Mouse (Mus musculus) layer of hippocampus, adult 8-10 months (tissue): Measurements from ENCODE around the gene Dgcr2. TPM values are rescaled to one million over a fixed set of nuclear protein-coding genes. Genes with fewer than 3 reads are reported as not detected.

Experiments used
- DNase-seq, 2 experiments: peaks; one replicate each; pipeline ENCODE4 v3.0.0; 2022; ENCODE audit warnings: low spot score in 2 of 2
- total RNA-seq, 4 experiments: library from RNA; stranded (reverse); gene quantifications; 2 replicates each; pipeline ENCODE4 v1.2.4; 2022

Gene Dgcr2
- total RNA-seq: 100 to 1,000 TPM in 3 of 4 experiments, 10 to 100 TPM in 1; 97.2 to 106 (median 103) TPM

DNA sequence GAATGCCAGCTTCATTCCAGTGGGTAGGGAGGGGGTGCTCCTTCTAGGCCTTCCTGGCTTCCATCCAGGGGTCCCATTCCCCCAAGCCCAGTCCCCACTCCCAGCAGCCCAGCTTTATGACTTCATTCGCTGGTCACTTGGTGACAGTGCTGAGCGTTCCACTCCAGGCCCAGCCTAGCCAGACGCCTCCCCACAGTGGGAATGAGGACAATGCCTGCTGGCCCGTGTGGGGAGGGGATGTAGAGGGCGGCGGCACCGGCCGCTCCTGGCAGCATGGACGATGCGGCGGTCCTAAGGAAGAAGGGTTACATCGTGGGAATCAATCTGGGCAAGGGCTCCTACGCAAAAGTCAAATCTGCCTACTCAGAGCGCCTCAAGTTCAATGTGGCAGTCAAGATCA lies at the start of gene Dgcr2, which contains the start of gene Tssk2:
Dgcr2 (minus strand) TSS at position 101 of the 400 bp plus-strand sequence.
Tssk2 (plus strand) TSS at position 176 of the 400 bp plus-strand sequence.
- no peak for DNase-seq

- DNase-seq: no peak
Measured at GRCm38 (mm10) chr16:17945081-17945831, 46.9 kb upstream of the Dgcr2 start.

DNA sequence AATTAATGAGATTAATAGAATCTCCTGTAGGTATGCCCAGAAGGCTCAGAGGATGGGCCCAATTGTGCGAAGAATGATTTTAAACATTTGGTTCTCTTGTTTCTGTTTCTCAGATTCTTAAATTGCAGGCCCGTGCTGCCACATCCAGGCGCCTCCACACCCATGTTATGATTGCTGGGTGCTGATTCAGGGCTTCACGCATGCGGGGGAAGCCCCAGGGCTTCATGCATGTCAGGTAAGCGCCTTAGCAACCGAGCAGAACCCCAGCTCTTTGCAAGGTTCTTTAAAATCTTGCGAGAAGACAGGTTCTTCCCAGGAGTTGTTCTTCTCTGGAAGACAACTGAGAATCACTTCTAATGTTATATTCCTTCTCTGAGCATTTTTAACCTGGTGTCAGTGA lies 45.1 kb upstream of the Dgcr2 start:
- DNase-seq: no peak

DNA sequence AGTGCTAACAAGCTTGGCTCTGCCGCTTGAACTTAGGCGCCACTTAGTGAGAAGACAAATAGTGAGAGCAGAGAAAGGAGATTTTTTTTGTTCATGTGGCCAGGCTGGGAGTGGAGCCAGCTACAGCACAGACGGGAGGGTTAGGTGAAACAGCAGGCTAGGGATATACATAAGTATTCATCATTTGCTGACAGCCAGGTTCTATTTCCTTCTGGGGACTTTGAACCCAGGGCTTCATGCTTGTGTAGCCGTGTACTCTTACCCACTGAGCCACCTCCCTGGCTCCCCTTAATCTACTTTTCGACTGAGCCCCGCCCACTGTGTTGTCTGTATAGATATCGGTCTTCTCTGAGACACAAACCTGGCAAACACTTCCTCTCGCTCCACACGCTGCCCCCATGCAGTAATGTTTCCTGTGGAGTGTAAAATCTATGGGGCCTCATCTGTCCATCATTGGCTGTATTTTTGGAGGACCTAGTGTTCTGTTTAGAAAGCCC lies 40.9 kb upstream of the Dgcr2 start:
- DNase-seq: no peak

DNA sequence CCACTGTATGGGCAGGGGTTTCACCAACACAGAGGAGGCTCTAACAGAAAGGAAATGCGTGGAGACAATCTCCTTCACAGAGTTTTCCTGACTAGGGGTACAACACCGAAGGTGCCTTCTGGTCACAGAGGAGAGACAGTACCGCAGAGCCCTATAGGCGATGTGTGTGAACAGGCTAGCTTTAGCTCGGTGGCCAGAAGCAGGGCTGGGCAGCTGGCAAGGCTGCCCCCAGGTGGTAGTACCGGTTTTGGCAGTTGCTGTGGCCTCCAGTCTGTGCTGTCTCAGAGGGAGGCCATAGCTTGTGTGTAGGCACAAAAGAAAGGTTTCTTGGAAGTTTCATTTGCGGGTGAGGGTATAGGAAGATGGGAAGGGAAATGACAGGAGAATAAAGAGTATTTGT lies 40.5 kb upstream of the Dgcr2 start:
- no peak for DNase-seq

DNA sequence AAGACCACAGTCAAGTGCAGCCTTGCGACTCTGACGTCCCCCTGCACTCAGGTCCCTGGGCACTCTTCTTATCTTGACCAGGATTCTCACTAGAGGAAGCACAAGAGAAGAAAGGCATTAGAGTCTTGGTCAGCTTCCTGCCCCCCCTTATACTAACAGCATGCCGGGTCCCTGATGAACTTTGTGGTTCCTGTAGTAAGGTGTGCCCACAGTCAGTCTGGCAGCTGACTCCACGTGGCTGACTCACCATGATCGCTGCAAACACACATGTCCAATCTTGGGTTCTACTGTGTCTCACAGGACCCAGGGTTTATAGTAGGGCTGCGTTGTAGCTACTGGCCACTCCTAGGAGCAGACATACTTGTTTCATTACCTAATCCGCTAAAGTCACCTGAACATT lies 39.8 kb upstream of the Dgcr2 start:
- DNase-seq: no peak

DNA sequence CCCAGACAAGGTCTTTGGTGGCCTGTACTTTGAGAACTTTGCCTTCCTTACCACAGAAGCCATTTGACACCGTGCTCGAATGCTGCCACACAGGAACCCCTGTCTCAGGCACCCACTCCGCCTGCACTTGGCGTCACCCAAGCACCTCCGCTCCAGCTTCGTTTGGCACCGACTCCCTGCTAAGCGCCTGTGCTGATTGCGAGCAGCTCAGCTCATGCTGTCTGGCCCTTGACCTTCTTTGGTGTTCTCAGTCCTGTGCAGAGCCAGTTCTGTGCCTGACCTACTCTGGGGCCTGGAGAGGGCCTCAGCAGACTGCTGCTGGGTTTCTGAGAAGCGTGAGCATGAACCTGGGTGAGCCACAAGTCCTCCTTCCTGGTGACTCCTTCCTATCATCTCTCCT lies 38.4 kb upstream of the Dgcr2 start:
- no peak for DNase-seq

GRCm38 (mm10) chr16:17934445-17934910 lies 36.1 kb upstream of the Dgcr2 start:
- DNase-seq: no peak

DNA sequence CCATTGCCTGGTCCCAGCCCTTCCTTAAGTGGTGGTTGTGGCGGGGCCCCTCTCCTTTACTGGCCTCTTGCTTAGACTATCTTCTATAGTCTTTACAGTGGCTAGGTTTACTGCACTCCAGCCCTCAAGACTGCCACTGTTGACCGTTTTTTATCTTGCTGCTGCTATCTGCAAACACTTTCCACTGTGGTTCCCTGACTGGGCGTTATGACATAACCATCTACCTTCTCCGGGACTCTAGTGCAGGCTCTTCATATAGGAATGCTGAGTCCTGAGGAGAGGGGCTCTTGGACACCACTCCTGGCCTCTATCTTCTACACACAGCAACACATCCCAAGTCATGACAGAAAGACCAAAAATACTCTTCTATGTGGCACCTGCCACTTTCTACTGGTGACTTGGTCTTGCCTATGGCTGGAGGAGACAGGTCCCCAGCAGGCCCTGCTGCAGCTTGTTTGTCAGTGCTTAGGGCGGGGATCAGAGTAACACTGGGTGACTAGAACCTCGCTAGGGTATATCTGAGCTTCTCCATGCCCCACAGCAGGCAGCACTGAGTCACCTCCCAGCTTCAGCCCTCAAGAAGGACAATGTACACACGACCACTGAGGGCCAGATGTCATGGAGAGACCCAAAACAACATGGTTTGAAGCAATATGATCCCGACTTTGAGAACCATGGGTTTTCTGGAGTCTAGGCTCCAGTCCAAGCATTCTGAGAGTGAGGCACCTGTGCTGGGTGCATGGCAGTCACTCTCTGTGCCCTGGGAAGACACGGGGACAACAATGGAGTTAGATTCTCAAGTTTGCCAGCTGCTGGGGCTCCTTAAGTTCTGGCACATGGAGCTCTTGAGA lies 35.5 kb upstream of the Dgcr2 start:
- DNase-seq: no peak

DNA sequence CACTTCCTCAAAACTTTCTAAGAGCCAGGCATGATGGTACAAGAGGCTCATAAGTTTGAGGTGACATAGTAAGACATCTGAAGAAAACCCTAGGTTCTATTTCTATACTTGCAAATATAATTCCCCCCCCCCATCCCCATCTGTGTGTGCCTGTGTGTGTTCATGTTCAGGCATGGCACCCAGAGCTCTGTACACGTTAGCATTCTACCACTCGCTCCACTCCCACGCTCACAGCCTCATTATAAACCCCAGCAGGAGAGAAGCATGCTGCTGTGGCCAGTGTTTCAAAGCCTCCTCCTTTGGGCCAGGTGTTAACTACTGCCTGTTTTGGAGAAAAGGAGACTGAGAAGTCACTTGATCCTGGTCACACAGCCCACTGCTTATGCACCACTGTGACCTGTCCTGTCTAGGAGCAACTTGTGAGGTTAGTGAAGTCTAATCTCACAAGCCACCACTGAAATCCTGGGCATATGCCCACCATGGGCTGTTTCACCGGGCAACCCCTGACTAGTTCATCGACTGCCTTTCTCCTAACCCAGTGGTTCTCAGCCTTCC lies 33.6 kb upstream of the Dgcr2 start:
- DNase-seq: no peak

- DNase-seq: no peak
Measured at GRCm38 (mm10) chr16:17929631-17930030, 31.3 kb upstream of the Dgcr2 start.

DNA sequence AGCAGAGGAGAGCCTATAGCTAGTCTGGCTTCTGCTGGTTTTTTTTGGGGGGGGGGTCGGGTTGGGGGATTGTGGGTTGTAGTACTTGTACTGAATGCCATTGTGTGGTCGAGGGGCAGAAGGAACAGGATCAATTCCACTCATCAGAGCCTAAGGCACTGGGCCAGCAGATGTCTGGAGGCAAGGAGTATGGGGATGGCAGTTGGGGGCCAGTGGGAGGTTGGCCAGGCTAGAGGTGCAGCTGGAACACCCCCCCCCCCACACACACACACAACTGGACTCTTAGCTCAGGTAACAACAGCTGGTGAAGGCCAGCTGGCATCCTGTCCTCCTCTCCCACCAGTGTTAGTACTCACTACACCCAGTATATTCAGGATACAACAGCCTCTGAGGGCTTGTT lies 30.8 kb upstream of the Dgcr2 start:
- DNase-seq: no peak

GRCm38 (mm10) chr16:17928627-17929104 lies 30.3 kb upstream of the Dgcr2 start:
- peak; percentile 45 to 56 for DNase-seq

- peak; percentile 75 to 78 for DNase-seq
Measured at GRCm38 (mm10) chr16:17928087-17928580, 29.8 kb upstream of the Dgcr2 start, which contains the start of gene Slc25a1. Gene Slc25a1, minus strand, starts transcription at chr16:17928219.

DNA sequence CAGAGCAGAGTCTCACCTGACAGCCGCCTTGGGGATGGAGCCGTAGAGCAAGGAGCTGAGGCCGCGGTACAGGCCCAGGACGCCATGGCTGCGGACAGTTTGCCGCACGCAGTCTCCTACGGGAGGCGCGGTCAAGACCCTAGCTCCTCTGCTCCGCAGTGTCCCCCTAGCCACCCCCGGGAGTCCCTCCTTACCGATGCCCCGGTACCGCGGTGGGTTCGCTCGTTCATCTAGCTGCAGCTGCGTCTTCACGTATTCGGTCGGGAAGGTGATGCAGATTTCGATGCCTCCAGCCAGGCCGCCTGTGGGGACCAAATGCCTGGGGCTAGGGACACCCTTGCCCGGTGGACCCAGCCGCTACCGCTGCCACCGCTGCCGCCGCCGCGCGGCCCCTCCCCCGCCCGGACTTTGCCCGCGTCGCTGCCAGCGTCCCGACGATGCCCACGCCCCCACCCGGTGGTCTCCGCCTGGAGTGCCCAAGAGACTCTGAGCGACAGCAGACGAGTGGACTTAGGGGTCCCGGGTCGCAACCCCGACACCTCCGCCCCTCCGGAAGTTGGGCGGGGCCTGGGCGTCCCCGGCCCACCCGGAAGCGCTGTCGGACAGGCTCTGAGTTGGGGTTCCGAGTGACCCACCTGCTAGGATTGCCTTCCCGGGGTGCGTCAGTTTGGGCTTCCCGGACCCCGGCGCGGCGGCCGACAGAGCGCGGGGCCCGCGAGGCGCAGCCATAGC lies 29.2 kb upstream of the Dgcr2 start:
- no peak for DNase-seq

- no peak for DNase-seq
Measured at GRCm38 (mm10) chr16:17922163-17922538, 23.8 kb upstream of the Dgcr2 start.

DNA sequence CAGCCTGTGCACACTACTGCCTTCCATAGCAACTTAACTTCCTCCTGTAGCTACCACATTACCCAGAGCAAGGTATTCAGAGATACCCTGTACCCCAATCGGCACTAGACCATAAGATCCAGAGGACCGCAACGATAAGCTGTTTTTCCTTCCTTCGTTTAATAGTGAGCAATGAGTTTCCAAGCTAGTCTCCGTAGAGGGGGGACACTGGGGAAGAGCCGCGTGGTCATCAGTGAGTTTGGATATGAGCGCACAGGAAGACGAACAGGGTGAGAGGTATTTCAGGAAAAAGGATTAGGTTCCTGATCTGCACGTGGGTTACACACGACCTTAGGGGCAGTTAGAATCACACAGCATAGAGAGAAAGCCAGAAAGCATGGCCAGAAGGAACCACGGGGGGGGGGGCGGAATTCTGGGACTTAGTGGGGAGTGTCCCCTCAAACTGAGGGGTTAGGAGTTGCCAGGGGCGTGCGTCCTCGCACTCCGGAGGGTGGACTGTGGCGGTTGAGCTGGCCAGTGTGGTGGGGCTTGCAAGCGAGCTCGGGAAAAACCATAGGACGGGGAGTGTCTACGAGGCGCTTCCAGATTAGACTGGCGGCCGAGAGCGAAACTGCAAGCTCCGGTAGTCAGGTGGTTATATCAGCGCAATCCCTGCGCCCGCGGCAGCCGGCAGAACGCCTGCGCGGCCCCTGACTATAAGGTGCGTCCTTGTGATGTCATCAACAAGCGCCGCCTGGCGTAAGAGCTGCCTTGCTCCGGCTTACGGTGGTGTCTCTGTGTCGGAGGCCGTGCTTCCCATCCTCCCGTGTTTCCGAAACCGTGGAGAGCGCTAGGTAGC lies 23.2 kb upstream of the Dgcr2 start:
- peak; percentile 94 to 97 for DNase-seq

- DNase-seq: no peak
Measured at GRCm38 (mm10) chr16:17920586-17920985, 22.2 kb upstream of the Dgcr2 start.

GRCm38 (mm10) chr16:17914307-17915249 lies 16.2 kb upstream of the Dgcr2 start, which contains the start of gene Gsc2:
Gene Gsc2, minus strand, starts transcription at chr16:17915059.
- no peak for DNase-seq
